Mouse (Mus musculus): ENCODE data around the gene Cyp2d22.
"Not testable (repeated sequence)": the region's sequence is repeated elsewhere in the genome, so short reads cannot be mapped to it uniquely, and the experiment has no call there.

The Cyp2d22 gene

GRCm38 (mm10) chr15:82379871-82380713, at the start of gene Cyp2d22:
TSS of gene Cyp2d22 (minus strand) at chr15:82380260.
- peak; percentile 73 for DNase-seq

DNA sequence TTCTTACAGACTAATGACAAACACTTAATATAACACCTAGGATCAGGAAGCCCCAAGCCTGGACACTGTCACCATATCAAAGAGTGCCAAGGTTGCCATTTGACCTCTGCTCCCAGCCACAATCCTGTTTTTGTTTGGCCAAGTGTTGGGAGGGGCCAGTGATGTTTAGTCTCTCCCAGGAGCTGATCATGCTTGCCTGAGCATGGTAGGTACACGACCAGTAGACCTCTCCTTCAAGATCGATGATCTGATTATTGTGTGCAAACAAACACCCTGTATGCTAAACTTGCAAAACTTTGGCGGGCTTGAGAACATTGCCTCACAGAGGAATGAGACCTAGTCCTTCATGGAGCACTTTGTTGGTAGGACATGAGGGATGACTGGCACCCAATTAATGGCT, 43.4 kb upstream of the Cyp2d22 start:
- no peak for DNase-seq

DNA sequence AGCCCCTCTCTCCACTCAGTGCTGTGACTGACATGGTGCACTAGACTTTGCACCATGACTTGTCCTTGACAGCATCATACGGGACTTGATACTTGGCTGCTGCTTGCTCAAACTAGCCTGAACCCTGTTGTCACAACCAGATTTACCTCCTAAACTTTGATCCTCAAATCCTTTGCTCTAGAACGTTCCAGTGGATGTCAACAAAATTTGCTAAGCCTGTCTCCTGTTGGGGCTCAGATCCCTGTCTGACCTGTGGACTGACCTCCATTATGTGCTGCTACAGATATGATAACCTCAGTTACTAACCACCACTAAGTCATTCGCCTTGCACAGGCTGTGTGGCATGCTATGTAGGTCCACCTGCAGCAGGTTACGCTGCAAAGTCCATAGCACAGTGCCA, 42.9 kb upstream of the Cyp2d22 start:
- DNase-seq, result no peak

DNA sequence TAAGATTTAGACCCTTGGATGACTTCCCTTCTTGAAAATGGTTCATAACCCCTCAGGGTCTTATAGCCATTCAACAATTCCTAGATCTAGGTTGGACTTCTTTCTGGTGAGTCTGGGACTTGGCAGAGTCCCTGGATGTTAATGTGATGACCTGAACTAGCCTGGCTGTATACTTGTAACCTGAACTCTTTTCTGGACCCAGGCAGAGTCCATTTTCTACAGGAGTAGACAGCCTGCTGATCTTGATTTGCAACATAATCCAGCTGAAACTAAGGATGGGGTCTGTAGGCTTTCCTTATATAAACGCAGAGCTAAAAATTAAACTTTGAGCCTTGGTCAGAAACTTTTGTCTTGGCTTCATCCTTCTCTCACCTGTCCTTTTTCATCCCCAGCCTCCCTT, 38.6 kb upstream of the Cyp2d22 start:
- no peak for DNase-seq

DNA sequence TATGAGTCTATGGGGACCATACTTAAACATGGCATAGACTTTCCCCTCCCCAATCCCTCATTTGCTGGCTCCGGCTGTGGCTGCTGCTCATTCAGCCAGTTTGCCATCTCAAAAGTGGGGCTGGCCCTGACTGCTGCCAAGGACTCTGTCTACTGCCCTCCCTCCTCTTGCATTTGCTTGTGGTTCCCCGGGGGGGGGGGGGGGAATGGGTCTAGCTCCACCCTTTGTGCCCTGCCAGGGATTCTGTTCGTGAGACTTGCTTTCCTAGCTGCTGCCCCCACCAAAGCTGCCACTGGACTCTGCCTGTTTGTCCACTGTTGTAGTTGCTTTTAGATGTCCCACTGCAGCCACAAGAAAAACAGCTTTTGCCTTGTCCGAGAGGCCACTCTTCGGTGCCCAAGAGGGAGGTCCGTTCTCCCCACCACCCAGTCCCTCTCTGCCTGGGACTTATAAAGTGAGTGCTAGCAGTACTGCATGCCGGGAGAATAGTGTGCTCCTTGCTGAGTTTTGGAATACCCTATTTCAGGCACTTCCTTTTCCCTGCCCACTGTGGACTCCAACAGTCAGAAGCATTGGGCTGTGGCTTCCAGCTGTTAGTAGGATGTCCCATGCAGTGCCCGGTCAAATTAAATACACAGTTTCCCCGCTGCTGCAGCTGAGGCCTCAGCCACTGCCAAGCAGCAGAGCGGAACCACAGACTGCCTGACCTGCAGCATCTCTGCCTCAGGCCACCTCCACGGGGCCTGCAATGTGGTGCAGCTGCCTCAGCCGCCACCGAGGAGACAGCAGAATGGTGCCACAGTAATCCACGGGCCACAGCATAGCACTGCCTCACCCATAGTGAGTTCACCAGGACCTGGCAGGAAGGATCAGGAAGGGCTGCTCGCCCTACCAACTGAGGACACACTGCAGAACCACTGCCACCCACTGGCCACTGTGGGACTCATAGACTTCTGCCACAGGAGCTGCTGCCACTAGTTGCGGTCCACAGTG, 37.0 kb upstream of the Cyp2d22 start:
- DNase-seq, result peak; percentile 96

- DNase-seq, result no peak
Measured at GRCm38 (mm10) chr15:82407536-82407935, 27.5 kb upstream of the Cyp2d22 start.

- DNase-seq, result no peak
Measured at GRCm38 (mm10) chr15:82406981-82407380, 26.9 kb upstream of the Cyp2d22 start, which contains the start of gene Cyp2d10. TSS of gene Cyp2d10 (minus strand) at chr15:82407195.

DNA sequence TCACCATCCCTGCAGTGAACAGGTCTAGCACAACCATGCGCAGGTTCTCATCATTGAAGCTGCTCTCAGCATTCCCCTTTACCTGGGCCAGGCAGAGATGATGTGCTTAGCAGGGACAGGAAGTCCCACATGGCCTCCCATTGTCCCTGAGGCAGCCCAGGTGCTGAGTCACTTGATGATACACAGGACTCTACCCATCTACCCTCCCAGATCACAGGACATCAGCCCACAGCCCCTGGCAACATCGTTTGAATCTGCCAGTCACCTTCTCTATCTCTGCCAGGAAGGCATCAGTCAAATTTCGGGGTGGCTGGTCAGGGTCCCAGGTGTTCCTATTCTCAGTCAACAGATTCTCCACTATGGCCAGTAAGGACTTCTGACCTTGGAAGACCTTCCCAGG, 24.1 kb upstream of the Cyp2d22 start:
- no peak for DNase-seq

GRCm38 (mm10) chr15:82403606-82404005, 23.5 kb upstream of the Cyp2d22 start:
- DNase-seq, result no peak

- DNase-seq, result no peak
Measured at GRCm38 (mm10) chr15:82402741-82403140, 22.7 kb upstream of the Cyp2d22 start.

DNA sequence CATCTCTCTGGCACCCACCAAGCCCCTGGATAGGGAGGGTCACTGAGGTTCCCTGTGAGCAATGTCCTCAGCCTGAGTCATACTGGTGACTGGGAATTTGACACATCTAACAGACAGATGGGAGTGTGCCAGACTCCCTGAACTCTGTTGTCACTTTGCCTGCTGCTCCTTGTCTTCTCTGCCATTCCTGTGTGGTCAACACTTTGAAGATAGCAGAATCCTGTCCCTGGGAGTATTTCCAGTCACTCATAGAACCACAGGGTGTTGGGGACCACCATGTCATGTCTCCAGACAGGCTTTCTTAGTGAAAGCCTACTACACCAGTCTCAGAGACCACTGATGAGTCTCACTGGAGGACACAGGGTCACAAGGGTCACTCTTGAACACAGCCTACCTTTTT, 22.0 kb upstream of the Cyp2d22 start:
- DNase-seq, result no peak

DNA sequence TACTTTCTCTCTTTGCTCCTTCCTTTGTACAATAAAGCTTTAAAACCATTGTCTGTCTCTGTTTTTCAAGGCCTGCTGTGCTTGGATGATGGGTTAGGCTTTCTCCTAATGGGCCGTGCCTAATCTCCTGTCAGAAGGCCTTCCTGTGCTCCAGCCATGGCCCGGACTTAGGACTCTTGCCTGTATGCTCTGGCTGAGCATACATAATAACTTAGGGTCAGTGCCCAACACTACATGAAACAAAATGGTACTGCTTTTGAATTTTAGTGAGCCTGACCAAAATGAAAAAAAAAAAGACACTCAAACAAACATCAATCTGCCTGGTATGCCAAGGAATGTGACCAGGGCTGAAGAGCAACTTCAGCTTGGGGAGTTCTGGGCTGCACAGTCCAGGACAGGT, 21.5 kb upstream of the Cyp2d22 start:
- DNase-seq, result no peak

GRCm38 (mm10) chr15:82395955-82396354, 15.9 kb upstream of the Cyp2d22 start:
- DNase-seq, result not testable (repeated sequence)

- not testable (repeated sequence) for DNase-seq
Measured at GRCm38 (mm10) chr15:82393922-82394321, 13.9 kb upstream of the Cyp2d22 start, which contains the start of gene Cyp2d11. TSS of gene Cyp2d11 (minus strand) at chr15:82394022.

- not testable (repeated sequence) for DNase-seq
Measured at GRCm38 (mm10) chr15:82389916-82390315, 9.9 kb upstream of the Cyp2d22 start.

GRCm38 (mm10) chr15:82385729-82386128, 5.7 kb upstream of the Cyp2d22 start:
- DNase-seq, result no peak

GRCm38 (mm10) chr15:82382441-82382840, 2.4 kb upstream of the Cyp2d22 start:
- no peak for DNase-seq

DNA sequence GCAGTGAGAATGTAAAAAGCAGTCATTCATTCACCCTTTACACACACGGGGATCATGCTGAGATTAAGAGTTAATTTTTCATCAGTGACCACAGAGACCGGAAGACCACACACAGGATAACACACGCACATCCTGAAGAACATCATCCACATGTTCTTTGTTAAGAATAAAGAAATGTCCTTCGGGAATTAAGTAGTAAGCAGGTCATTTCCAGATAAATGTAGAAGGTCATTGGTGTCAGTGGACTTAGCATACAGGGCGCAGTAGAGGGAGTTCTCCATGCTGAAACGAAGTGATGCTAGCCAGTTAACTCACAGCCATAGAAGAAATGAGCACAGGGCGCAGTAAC, 628 bp upstream of the Cyp2d22 start:
- DNase-seq, result no peak

DNA sequence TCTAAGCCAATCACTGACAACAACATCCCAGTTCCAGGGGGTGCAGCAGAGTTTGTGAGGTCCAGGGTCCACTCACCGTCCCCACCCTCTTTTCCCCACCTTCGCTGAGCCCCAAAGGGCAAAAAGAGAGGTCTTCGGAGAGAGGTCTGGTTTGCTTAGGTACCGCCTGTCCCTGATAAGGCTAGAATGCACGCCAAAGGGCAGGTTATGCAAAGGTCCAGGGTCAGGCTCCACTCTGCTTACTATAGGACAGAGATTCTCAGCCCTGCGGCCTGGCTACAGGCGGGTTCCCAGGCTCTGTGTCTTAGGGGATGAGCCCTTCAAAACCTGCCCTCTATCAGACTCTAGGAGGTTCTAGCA, 569 bp downstream of the Cyp2d22 start:
- DNase-seq, result peak; percentile 24

DNA sequence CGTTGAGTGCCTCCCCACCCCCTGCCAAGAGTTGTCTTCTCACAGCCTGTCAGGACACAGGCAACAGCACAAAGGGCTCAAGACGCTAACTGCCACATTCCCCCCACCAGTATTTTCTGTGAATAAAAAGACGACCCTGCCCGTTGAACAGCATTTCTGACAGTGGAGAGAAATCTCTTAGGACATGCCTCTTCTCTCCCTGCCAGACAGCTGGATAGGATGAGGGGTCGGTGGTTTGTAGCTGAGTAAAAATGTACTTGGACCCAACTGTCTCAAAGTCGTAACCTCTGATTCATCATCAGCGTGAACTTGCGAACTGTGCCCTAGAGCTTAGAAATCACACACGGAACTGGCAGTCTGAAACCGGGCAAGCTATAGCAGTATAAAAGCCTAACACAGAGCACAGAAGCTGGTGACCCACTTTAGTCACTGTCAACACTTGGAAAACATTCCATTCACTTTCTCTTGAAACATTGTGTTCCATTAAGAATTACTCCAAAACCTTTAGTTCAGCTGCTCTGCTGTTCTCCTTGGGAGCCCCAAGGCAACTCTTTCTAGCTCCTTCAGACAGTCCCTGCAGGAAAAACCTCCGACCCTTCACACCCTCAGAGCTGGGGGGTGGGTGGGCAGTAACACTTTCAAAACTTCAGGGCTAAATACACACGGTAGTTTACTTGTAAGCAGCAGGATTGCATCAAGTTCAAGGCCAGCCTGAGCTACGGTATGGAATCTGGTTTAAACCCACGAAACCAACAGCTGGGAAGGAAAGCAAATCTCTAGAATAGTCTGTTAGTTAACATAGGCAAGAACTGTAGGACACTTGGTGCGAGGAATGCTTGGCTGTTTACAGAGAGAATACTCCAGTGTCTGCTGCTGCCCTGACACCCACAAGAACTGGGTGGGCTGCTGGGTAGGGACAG, 1.5 kb downstream of the Cyp2d22 start:
- DNase-seq, result peak; percentile 48

DNA sequence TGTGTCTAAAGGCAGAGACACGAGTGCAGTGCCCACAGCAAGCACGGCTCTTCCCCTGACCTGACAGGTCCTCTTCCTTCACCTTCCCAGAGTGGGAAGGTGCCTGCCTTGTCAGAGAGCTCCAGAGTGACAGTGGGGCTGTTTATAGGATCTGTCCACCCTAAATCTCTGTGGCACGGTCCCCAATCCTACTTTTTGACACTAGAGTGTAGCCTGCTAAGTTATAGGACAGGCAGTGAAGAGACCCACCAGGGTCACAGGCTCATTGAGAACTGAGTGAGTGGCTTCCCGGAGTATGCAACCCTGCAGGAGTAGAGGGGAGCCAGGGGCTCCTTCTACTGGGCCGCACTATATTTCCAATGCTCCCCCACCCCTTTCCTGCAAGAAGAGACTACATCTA, 2.4 kb downstream of the Cyp2d22 start:
- DNase-seq, result no peak

GRCm38 (mm10) chr15:82376393-82377138, 3.5 kb downstream of the Cyp2d22 start:
- DNase-seq, result peak; percentile 89

Data from lung, postnatal 36 days (tissue).